Mouse (Mus musculus) spleen, postnatal 14 days (tissue): ENCODE measurements around the gene Sppl2b.
"Not testable (repeated sequence)": the region's sequence is repeated elsewhere in the genome, so short reads cannot be mapped to it uniquely, and the experiment has no call there.

Experiments
- DNase-seq, 2 experiments: peaks; one replicate each; pipeline ENCODE4 v3.0.0; 2021 to 2022; ENCODE audit warnings: low spot score in 2 of 2

Gene Sppl2b

DNA sequence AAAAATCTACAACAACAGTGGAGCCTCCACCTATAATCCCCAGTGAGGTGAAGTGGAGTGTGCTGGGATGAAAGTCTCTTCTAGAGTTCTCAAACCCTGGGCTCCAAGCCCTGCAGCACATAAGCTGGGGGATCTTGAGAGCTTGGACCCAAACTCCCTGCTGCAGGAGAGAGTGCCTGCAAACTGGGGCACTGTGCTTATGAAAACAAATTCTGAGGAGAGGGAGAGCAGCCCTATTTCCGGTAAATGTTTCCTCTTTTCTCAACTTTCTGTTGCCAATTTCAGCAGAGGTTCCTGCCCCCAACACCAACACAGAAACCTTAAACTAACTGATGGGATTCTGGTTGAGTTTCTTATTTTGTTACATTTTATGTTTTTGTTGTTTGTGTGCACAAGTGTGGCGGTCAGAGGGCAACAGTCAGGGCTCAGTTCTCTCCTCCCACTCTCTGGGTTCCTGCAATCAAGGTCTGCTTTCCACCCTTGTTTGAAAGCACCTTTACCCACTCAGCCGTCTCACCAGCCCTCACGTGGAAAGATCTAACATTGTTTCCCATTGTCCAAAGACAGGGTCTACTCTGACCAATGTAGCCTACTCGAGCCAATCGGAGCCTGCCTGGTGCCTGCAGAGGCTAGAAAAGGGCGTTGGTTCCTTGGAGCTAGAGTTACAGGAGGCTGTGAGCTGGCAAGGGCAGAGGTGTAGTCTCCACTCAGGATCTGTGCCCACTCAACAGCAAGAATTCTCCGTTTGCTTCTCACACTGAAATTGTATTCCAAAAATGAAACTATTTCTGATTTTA lies 31.0 kb upstream of the Sppl2b start:
- no peak for DNase-seq

DNA sequence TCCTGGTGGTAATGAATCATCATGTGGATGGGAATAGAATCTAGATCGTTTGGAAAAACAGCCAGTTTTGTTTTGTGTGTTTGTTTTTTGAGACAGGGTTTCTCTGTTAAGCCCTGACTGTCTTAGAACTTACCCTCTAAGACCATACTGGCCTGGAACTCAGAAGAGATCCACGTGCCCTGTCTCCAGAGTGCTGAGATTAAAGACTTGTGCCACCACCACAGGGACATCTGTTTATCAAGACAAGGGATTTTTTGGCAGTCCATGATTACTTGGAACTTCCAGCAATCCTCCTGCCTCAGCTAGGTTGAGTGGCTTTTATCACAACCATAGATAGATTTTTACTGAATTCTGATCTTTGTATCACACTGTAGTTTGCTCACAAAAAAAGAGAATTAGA lies 30.2 kb upstream of the Sppl2b start:
- no peak for DNase-seq

GRCm38 (mm10) chr10:80826151-80827062 lies 28.7 kb upstream of the Sppl2b start, which contains the start of gene Oaz1:
TSS of gene Oaz1 (plus strand) at chr10:80826656.
- DNase-seq = peak; percentile 93 to 97

- DNase-seq = no peak
Measured at GRCm38 (mm10) chr10:80827063-80827869, 27.8 kb upstream of the Sppl2b start.

DNA sequence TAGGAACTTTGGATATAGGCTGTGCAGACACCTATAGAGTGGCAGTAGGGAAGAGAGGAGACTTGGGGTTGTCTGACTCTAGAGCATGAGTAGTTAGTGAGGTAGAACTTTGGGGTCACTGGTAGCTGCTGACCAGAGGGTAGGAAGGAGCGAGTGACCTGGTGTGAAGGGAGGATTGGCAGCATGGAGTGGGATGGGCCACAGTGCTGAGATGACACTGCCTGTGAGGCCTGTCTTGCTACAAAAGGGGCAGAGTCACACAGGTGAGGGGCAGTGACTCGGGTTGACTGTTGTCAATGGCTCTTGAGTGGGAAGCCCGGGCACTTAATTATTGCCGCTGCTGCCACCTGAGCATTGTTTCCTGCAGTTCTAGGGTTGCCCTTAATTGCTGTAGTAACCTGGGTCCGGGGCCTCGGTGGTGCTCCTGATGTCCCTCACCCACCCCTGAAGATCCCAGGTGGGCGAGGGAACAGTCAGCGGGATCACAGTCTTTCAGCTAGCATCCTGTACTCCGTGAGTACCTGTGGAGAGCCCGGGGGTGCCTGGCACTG lies 27.1 kb upstream of the Sppl2b start:
- DNase-seq = no peak

GRCm38 (mm10) chr10:80828587-80828986 lies 26.5 kb upstream of the Sppl2b start:
- not testable (repeated sequence) for DNase-seq

GRCm38 (mm10) chr10:80829359-80830278 lies 25.5 kb upstream of the Sppl2b start:
- no peak for DNase-seq

DNA sequence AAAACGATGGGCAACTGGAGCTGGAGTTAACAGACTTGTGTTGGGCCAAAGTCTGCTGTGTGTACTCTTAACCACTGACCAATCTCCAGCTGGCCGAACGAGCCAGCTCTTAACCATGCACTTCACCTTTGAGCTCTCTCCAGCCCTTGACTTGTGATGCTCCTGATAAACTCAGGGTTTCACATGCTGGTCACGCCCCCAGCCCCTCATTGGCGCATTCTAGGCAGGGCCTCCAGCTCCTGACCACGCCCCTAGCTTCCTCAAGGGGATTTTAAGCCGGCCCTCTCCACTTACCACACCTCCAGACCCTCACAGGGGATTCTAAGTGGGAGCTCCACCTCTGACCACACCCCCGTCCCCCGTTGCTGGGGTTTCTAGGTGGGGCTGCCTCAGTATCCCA lies 23.9 kb upstream of the Sppl2b start:
- peak; percentile 34 to 43 for DNase-seq

- DNase-seq = no peak
Measured at GRCm38 (mm10) chr10:80832818-80833217, 22.3 kb upstream of the Sppl2b start.

GRCm38 (mm10) chr10:80835617-80836016 lies 19.5 kb upstream of the Sppl2b start:
- no peak for DNase-seq

DNA sequence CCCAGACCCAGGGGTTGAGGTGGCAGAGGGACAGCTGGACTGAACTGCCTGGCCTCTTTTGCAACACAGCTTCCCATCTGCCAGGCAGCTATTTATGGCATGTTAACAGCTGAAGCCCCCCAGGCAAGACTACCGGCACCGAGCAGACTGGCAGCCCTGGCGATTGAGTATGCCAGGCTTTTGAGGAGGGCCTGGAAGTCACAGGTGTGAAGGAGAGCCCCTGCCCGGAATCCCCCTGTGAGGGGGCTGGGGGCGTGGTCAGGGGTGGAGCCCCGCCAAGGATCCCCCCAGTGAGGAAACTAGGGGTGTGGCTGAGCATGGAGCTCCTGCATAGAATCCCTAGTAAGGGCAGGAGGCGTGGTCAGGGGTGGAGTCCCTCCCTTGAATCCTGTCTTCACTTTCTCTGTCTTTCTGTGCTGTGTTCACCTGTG lies 18.1 kb upstream of the Sppl2b start:
- DNase-seq = no peak

- DNase-seq = no peak
Measured at GRCm38 (mm10) chr10:80837827-80838226, 17.2 kb upstream of the Sppl2b start.

DNA sequence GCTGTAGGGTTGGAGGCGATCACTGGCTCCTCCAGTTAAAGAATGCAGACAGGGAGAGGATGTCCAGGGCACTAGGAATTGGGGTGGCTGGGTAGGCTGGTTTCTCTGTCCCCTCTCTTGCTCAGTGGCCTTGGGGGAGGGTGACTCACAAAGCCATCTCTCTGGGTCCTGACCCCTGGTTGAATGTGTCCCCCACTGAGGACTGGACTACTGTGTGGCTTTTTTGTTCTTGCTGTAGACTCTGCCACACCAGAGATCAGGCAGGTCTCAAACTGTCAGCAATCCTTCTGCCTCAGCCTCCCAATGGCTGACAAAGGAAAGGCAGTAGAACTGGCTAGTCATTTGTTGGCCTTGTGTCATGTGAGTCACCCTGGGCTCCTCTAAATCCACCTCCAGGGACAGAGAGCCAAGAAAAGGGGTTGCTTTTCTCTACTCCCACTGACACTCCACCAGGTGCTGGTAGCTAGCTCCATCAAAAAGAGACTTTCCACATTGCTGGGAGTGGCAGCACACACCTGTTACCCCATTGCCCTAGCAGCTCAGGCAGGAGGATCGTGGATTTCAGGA lies 16.6 kb upstream of the Sppl2b start:
- no peak for DNase-seq

DNA sequence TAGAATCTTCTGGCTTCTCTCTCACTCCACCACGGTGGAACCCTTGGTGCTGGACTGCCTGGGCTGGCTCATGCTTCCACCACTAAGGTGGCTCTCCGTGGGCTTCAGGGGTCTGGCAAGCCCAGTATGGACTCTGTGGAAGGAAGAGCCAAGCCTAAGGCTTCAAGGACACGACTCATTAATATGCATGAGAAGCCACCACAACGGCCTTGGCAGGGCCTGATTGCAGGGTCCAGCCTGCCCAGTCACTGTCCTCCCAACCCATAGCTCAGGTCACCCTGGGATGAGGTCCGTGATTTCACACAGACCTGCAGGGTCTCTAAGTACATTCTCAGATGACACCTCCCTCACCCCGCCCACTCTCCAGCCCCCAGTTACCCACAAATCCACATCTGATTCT lies 15.2 kb upstream of the Sppl2b start:
- no peak for DNase-seq

- DNase-seq = no peak
Measured at GRCm38 (mm10) chr10:80841685-80842084, 13.4 kb upstream of the Sppl2b start.

- no peak for DNase-seq
Measured at GRCm38 (mm10) chr10:80842334-80842733, 12.7 kb upstream of the Sppl2b start.

- DNase-seq = no peak
Measured at GRCm38 (mm10) chr10:80843087-80843930, 11.8 kb upstream of the Sppl2b start.

DNA sequence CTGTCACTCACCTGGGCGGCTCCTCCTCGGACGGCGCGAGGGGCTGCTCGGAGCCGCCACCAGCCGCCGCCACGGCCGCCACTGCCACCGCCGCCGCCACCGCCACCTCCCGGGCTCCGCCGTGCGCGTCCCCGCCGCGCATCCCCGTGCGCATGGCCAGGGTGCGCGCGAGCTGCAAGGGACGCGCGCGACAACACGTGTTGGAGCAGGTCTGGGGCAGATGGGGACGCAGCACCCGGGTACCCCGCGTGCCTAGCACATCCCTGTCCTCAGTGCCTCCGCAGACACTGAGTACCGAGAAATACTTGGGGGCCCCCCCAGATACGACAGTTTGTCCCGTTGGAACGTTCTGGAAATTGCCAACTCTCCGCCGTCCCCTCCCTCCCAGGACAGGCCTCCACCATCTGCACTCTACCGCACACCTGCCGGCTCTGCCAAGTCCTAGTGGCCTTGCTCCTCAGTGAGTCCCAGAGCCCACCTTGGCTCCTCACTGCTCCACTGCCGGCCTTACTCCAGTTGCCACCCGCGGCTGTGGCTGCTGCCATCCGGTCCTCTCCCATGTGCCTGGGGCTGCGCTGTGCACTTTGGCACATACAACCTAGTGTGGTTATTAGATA lies 11.0 kb upstream of the Sppl2b start, which contains the start of gene Lingo3:
Lingo3 (minus strand) TSS at position 109 of the 617 bp plus-strand sequence.
- DNase-seq = no peak
